Mouse (Mus musculus) adrenal gland, postnatal 10 days (tissue): ENCODE results near the gene Opa1. TPM values are rescaled to one million over a fixed set of nuclear protein-coding genes. Genes with fewer than 3 reads are reported as not detected.

Experiments
- DNase-seq: peaks from one replicate; pipeline ENCODE4 v3.0.0; 2021; ENCODE audit warnings: mixed read lengths
- total RNA-seq, 2 experiments: library from RNA; stranded (reverse); gene quantifications; 2 replicates each; pipeline ENCODE4 v1.2.3; 2021

Gene Opa1
- total RNA-seq, 2 experiments from 2014 or later = 99.7 to 113 TPM

DNA sequence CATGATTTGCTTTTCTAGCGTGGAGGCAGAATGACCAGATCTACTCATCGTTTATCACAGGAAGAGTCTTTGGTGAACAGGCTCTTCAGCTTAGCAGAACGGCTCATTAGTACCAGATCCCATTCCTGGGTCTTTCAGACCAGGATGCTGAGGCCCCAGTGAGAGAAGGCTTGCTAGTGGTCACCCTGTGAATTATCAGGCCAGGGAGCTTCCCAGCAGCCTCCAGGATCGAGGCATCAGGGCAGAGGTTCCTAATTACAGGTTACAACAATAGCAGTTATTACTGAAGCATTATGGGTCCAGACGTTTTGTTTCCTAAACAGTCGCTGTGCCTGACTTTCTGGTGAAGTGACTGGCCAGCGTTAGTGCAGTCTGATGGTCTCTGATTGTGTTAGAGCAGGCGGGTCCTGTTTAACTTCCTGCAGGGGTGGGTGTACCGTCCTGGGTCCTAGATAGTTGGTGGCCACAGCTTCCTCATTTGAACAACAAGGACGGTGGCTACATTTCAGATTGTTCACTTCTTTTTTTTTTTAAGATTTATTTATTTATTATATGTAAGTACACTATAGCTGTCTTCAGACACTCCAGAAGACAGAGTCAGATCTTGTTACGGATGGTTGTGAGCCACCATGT lies 110.2 kb downstream of the Opa1 start:
- no peak for DNase-seq

DNA sequence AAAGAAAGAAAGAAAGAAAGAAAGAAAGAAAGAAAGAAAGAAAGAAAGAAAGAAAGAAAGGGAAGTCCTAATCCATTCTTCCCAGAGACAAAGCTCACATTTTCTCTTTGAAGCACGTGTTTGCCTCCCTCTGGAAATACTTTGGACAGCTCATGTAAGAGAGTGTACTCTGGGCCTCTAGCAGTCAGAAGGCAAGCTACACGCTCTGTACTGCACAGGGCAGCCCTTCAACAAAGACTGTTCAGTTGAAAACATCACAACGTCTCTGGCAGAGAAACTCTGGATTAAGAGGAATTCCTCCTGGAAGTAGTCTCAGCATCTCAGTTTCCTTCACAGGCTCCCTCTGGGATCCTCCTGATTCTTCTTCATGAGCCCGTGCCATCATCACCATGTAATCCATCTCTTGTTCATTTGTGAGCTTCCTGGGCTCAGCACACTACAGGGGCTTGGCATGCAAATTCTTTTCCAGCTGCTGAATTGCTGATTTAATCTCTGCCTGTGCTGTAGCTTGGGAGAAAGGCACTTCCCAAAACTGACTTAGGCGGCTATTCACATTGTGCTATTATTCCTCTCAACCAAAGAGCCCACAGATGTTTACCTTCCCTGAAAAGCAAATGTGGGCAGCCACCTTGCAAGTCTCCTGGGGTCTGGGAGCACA lies 114.0 kb downstream of the Opa1 start:
- DNase-seq = no peak

DNA sequence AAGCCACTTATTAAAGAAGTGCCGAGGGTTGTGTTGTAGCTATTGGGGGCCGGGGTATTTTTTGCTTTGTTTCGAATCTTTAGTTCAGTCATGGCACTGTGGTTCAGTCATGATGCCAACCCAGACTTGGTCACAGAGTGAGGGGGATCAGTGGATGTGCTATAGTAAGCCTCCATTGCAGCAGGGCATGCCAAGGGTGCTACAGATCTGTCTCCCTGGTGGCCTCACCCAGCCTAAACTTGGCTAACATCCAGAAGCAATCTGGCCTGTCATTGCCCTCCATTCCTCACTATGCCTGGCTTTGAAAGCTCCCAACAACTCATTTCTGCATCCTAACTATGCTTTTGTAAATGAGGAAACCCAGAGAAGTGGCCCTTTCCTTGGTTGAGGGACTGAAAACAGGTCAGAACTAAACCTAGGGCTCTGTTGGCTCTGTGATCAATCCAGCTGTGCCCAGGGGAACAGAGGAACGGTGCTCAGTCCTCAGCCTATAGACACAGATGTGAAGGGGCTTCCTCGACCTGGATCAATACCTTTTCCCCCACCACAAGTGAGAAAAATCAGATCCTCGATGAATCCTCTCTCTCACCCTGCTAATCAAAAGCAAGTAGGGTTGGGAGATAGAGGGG lies 114.8 kb downstream of the Opa1 start:
- no peak for DNase-seq

DNA sequence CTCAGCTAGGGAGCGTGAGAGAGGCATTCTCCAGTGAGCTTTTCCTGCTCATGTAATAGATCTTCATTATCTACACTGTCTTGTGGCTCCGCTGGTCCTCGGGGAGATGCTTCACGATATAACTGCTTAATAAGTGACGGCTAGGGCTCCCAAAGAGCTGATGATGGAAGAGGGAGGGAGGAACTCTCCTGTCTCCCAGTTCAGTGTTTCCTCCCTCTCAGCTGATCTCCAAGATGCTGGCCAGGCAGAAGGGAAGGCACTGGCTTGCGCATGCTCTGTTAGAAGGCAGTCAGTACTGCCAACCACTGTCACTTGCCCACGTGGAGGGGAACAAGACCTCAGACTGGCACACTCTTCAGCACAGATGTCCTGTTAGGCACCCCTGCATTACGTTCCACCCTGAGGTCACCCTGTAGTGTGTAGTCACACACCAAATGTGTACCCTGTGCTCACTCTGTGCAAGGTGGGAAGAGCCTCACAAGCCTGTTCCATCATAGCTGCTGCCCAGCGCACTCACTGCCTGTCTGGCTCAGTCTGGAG lies 115.4 kb downstream of the Opa1 start:
- no peak for DNase-seq

Other genes starting within 250 kb of the Opa1 start
- under 1 TPM; 0.27 to 0.51 TPM for gene Atp13a5, start 200.6 kb upstream of the Opa1 start, total RNA-seq
- gene Atp13a4, start 34.5 kb upstream of the Opa1 start, total RNA-seq = under 1 TPM in 1 of 2 experiments, not detected in 1; 0.42 TPM